Mouse (Mus musculus) ES-E14 (cell line): Measurements from ENCODE around the gene Sephs1.

ENCODE experiments used
- CHD2 ChIP-seq: IDR thresholded peaks from 2 replicates; pipeline ENCODE4 v1.6.1; 2014; ENCODE audit warnings: mild to moderate bottlenecking, low read depth, low read length, inconsistent platforms
- HCFC1 ChIP-seq: IDR thresholded peaks from 2 replicates; pipeline ENCODE4 v1.6.1; 2012; ENCODE audit warnings: low read length, inconsistent platforms, borderline replicate concordance; ENCODE audit not compliant: insufficient read depth
- MAFK ChIP-seq: IDR thresholded peaks from 2 replicates; pipeline ENCODE4 v1.6.1; 2014; ENCODE audit warnings: mild to moderate bottlenecking, low read depth, low read length, inconsistent platforms; ENCODE audit not compliant: insufficient read depth
- ZC3H11A ChIP-seq: IDR thresholded peaks from 2 replicates; pipeline ENCODE4 v1.6.1; 2012; ENCODE audit warnings: low read depth, mild to moderate bottlenecking, inconsistent platforms, low read length, borderline replicate concordance
- ZNF384 ChIP-seq: IDR thresholded peaks from 2 replicates; pipeline ENCODE4 v1.6.1; 2012; ENCODE audit warnings: low read depth, low read length, inconsistent platforms

- TF ChIP-seq ZNF384 (no peak), CHD2 (no peak), ZC3H11A (no peak), HCFC1 (no peak), MAFK (no peak)
These were observed 47.9 kb downstream of the Sephs1 start for GRCm38 (mm10) chr2:4929230-4929629.
